10 mouse cellular contexts compared by ENCODE assay signal in genomic region chr5:14073152-14073551, GRCm38 (mm10). TPM values are rescaled to one million over a fixed set of nuclear protein-coding genes. Genes with fewer than 3 reads are reported as not detected.
DNase-seq lines count a peak whose midpoint lies in the region; ATAC-seq lines count a peak whose summit lies in the region.
"Had no signal": no experiment of that assay in that cellular context is flagged by ENCODE, and none has a peak within 500 bp of the region (broad histone marks: within the 10 kb centered on the region; RNA-seq: fewer than 3 reads in every experiment).

No protein-coding gene starts in this region.

- no peaks in the 10 kb centered on the region for H3K4me1 ChIP-seq in liver, embryonic 11.5 days (replicated peaks; ENCODE audit: control insufficient read depth, insufficient read depth, low read length)

- H3K27ac ChIP-seq in liver, embryonic 11.5 days (ENCODE audit: low read depth, low read length): no peak overlapping the region

- no peak overlapping the region for H3K4me2 ChIP-seq in liver, embryonic 11.5 days

- no peak overlapping the region for H3K9ac ChIP-seq in liver, embryonic 11.5 days (ENCODE audit: low read depth, low read length)
- H3K9ac ChIP-seq: liver, postnatal 0 days had no signal

- intact Hi-C loops in heart, postnatal 36 days (cut with DNase I): no loop called here
- intact Hi-C loops in left cerebral cortex, postnatal 25 days (cut with DNase I): no loop called here

- no peak overlapping the region for H3K4me3 ChIP-seq in liver, embryonic 11.5 days (ENCODE audit: low read depth, low read length)

- H3K9me3 ChIP-seq in liver, embryonic 11.5 days (ENCODE audit: control insufficient read depth, low read length): no peaks in the 10 kb centered on the region

- no peak for ATAC-seq in liver, embryonic 11.5 days (replicated peaks; ENCODE audit: low FRiP score)
- ATAC-seq: liver, postnatal 0 days had no signal

- DNase-seq in cerebellum, postnatal 14 days: peak; percentile 17 to 49
- no peak for DNase-seq in cerebellum, adult 11 months
- DNase-seq in right cerebral cortex, postnatal 14 days: peak; percentile 8
- DNase-seq in right cerebral cortex, adult 18-20 months: no peak
- DNase-seq in heart, postnatal 36 days: peak; percentile 8 to 10
- DNase-seq in lung, postnatal 4 days: peak; percentile 34 to 47
- no peak for DNase-seq in left cerebral cortex, postnatal 25 days (ENCODE audit: low spot score in 2 of 2)
- DNase-seq in liver, embryonic 11.5 days (ENCODE audit: low spot score): no peak
- DNase-seq: liver, postnatal 0 days; thymus, postnatal 25 days had no signal

- WGBS in liver, embryonic 11.5 days: 82% methylated on average over 3 of the region's 3 CpGs

- H3K27me3 ChIP-seq in liver, embryonic 11.5 days (replicated peaks; ENCODE audit: control insufficient read depth, insufficient read depth, low read length): no peaks in the 10 kb centered on the region

- no peaks in the 10 kb centered on the region for H3K36me3 ChIP-seq in liver, embryonic 11.5 days (ENCODE audit: control insufficient read depth, insufficient read depth, low read length)

RNA-seq across cellular contexts. Expression of gene Sema3e, which starts 48.1 kb away (rescaled TPM):
- under 1 TPM; 0.19 to 0.36 TPM for total RNA-seq in heart, postnatal 36 days (2021)
- total RNA-seq in left cerebral cortex, postnatal 25 days (2021): 10 to 100 TPM; 14.0 to 14.4 TPM
- polyA plus RNA-seq in liver, embryonic 11.5 days (2014; fragmentation: Nextera tagmentation; extraction: Ambion mirVana): 0.34 and 0.67 TPM in 2 replicates

Comparison
In these comparisons a context has a peak if more than half of its experiments do, and no peak if none do; other contexts are left out.
1. DNase-seq: peak in cerebellum, postnatal 14 days (2 of 2), right cerebral cortex, postnatal 14 days (single experiment), heart, postnatal 36 days (2 of 2) and lung, postnatal 4 days (2 of 2); none in cerebellum, adult 11 months (single experiment), right cerebral cortex, adult 18-20 months (single experiment), left cerebral cortex, postnatal 25 days (0 of 2) and liver, embryonic 11.5 days (single experiment).
2. RNA of gene Sema3e, which starts 48.1 kb away (total RNA-seq): 14.0 to 14.4 TPM in left cerebral cortex, postnatal 25 days; 0.19 to 0.36 TPM in heart, postnatal 36 days; every median in the first group is over 10 times any median in the second.